Mouse (Mus musculus) embryonic fibroblast, embryonic 13.5 days (primary cell): ENCODE data around the gene Wdr61. TPM values are rescaled to one million over a fixed set of nuclear protein-coding genes. Genes with fewer than 3 reads are reported as not detected.

ENCODE experiments used
- H3K27ac ChIP-seq: 2 replicates; pipeline ENCODE4 v1.5.1; 2012; ENCODE audit warnings: low read length, control low read depth, inconsistent platforms; ENCODE audit not compliant: insufficient read depth
- H3K4me1 ChIP-seq: 2 replicates; pipeline ENCODE4 v1.6.1; 2011; ENCODE audit warnings: low read length; ENCODE audit not compliant: control insufficient read depth, insufficient read depth
- H3K4me3 ChIP-seq: 2 replicates; pipeline ENCODE4 v1.5.1; 2011; ENCODE audit warnings: mild to moderate bottlenecking, control low read depth, low read length; ENCODE audit not compliant: insufficient read depth
- CTCF ChIP-seq: IDR thresholded peaks from 2 replicates; pipeline ENCODE4 v1.5.1; 2011; ENCODE audit warnings: mild to moderate bottlenecking, control low read depth, low read length, moderate library complexity, borderline replicate concordance; ENCODE audit not compliant: insufficient read depth
- POLR2A ChIP-seq: IDR thresholded peaks from 2 replicates; pipeline ENCODE4 v1.6.1; 2011; ENCODE audit warnings: low read depth, mild to moderate bottlenecking, control low read depth, low read length, moderate library complexity
- polyA plus RNA-seq: library from polyadenylated mRNA; stranded (reverse); fragments of >200 nt; gene quantifications from 2 replicates; pipeline ENCODE4 v1.2.4, GENCODE M21; 2011; ENCODE audit warnings: low read depth; ENCODE audit not compliant: missing spikeins, insufficient read length

Wdr61 gene
- polyA plus RNA-seq, 1 experiment, result 80.0 TPM

DNA sequence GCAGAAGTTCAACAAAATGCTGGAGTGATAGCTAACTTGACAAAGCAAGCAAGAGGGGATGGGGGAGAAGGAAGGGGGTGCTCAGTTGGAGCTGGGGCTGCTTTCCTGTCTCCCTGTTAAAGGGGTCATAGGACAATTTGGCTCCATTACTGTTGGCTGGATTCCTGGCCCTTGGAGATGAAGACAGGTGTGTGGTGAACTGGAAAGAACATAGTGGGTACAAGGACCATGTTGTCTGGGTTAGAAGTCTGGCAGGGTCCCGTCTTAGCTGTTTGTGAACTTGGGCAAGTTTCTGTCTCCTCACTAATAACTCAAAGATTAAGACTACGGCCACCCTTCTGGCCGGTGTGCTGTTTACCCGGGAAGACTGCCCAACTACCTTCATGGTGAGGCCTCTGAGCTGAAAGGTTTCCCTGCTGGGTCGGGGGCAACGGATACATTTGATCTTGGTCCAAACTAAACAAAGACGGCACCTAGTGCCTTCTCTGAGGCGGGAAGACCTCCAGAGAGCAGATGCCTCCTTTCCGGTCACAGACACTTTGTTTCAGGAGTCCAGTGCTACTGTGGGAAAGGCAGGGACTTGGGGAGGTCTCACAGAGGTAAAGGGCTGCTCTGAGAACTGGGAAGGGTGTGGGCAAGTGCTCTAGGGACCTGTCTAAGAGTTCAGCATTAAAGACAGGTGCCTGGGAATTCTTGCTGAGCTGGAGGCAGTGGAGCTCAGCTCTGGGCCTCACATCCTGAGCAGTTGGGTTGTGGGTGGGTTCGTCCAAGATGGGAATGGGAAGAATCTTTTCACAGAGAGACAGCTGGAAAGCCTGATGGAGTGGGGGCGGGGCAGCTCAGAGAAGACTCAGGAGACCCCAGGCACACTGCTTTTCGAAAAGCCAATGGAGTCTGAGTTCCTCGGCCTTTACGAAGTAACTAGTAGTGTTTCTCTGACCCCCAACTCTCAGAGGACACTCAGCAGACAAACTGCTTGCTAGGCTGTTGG lies 46.8 kb downstream of the Wdr61 start:
- Histone ChIP-seq H3K27ac (no peak overlapping the region), H3K4me3 (no peak overlapping the region), H3K4me1 (no peaks in the 10 kb centered on the region)
- TF ChIP-seq POLR2A (no peak), CTCF (no peak)

DNA sequence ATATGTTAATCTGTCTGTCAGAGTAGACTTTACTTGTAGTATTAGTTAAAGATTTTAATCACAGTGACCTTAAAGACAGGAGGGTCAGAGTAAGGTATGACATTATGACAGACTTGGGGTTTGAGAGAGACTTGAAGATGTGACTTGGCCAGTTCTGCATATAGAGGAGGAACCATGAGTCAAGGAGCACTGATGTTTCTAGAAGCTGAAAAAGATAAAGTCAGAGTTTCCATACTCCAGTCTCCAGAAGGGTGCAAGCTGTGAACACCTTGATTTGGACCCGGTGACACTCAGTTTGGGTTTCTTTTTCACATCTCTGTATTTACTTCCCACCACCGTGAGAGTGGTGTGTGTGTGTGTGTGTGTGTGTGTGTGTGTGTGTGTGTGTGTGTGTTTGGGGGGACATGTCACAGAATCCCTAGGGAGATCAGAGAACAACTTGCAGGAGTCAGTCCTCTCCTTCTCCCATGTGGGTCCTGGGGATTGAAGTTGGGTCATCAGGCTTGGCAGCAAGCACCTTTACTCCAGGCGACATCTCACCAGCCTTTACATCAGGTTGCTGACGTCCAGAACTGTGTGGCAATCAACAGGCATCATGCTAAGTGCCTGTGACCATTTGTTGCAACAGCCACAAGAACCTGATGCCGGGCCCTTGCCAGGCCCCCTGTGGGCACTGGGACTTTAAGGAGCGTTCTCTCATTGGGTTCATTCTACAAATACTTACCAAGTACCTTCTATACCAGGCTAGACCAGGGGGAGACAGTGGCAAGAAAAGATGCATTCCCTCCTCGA lies 50.3 kb downstream of the Wdr61 start:
- no peak for TF ChIP-seq POLR2A
- TF ChIP-seq CTCF, result no peak
- Histone ChIP-seq H3K4me3 (no peak overlapping the region), H3K27ac (no peak overlapping the region), H3K4me1 (no peaks in the 10 kb centered on the region)

DNA sequence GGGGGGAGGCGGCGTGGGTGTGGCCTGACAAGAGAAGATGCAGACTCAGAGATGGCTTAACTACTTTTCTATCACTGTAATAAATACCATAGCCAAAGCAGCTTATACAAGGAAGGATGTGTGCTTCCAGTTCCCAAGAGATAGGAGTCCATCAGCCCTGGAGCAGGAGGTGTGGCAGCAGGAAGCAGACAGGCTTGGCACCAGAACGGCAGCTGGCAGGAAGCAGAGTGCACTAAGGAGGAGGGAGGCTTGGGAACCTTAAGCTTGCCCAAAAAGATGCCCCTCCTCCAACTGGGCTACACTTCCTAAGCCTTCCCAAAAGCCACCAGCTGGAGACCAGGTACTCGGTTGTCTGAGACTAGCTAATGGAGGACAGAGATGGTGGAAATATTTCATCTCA lies 51.5 kb downstream of the Wdr61 start:
- no peak overlapping the region for H3K4me3 ChIP-seq
- no peak overlapping the region for H3K27ac ChIP-seq
- H3K4me1 ChIP-seq, result no peaks in the 10 kb centered on the region
- TF ChIP-seq POLR2A, result no peak
- TF ChIP-seq CTCF, result no peak

GRCm38 (mm10) chr9:54676531-54676986 lies 57.8 kb downstream of the Wdr61 start:
- TF ChIP-seq POLR2A (no peak), CTCF (peak; percentile 78; the same call in 1 of the 2 replicates)
- no peak overlapping the region for H3K27ac ChIP-seq
- no peaks in the 10 kb centered on the region for H3K4me1 ChIP-seq
- H3K4me3 ChIP-seq, result peak overlapping the region; percentile 13; the same call in 1 of the 2 replicates

DNA sequence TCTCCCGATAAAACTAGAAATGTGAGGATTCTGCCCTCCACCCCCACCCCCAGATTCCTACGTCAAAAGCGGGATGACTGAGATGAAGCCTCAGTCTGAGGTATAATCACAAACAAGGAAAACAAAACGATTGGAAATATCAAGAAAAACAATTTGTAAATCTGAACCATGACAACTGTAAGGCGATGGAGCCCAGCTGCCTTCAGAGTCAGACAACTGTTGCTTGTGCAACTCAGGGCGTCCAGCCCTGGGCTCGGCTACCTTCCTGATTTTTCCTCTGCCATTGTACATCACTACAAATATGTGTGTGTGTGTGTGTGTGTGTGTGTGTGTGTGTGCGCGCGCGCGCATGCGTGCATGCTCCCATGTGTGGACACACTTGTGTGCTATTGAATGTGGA lies 60.4 kb downstream of the Wdr61 start:
- TF ChIP-seq CTCF (no peak), POLR2A (no peak)
- Histone ChIP-seq H3K4me1 (no peaks in the 10 kb centered on the region), H3K4me3 (no peak overlapping the region), H3K27ac (no peak overlapping the region)

DNA sequence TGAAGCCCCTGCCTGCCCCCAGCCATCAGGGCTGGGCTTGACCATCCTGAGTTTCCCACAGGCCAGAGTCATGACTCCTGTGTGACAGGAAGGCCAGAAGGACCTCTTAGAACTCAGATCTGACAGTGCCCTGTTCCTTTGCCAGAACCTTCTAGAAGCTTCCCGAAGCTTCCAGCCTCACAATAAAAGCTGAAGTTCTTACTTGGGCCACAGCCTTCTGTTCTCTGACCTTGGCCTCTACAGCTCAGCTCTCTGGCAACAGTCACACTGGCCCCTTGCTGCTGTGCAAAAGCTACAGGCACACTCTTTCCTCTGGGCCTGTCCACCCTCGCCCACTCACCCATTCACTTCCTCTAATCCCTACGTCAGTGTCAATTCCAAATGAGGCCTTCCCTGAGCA lies 62.4 kb downstream of the Wdr61 start:
- H3K4me1 ChIP-seq, result no peaks in the 10 kb centered on the region
- H3K27ac ChIP-seq, result no peak overlapping the region
- no peak overlapping the region for H3K4me3 ChIP-seq
- TF ChIP-seq CTCF (no peak), POLR2A (no peak)

DNA sequence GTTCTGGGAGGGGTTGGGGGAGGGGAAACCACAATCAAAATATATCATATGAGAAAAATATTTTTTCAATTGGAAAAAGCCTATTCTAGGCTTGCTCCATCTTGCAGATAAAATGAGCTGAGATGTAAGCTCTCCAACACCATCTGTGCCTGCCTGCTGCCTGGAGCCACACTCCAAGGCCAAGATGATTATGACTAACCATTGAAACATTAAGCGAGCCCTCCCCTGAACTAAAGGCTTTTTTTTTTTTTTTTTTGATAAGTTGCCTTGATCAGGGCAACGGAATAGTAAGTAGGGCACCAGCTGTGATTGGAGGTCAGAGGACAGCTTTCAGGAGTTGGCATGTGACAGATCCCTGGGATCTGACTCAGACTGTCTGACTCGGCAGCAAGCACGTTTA lies 65.9 kb downstream of the Wdr61 start:
- Histone ChIP-seq H3K27ac (no peak overlapping the region), H3K4me3 (no peak overlapping the region), H3K4me1 (no peaks in the 10 kb centered on the region)
- TF ChIP-seq CTCF (no peak), POLR2A (no peak)

DNA sequence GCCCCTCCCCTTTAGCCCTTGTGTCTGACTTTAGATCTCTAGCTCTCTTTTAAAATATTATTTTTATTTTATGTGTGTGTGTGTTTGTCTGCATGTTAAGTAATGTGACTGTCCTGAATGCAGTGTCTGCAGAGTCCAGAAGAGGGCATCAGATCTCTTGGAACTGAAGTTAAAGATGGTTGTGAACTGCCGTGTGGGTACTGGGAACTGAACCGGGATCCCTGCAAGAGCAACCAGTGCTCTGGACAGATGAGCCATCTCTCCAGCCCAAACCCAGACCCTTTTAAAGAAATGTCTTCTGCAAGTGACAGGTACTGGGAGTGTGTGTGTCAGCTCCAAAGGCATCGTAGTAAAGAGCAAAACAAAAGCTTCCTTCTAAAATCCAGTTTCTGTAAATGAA lies 68.2 kb downstream of the Wdr61 start:
- no peaks in the 10 kb centered on the region for H3K4me1 ChIP-seq
- H3K4me3 ChIP-seq, result no peak overlapping the region
- TF ChIP-seq CTCF, result no peak
- no peak for TF ChIP-seq POLR2A
- H3K27ac ChIP-seq, result no peak overlapping the region

Other genes with a start within 250 kb of the Wdr61 start
- 6.0 and 6.4 TPM in 2 replicates for gene Dmxl2, start 232.9 kb downstream of the Wdr61 start, polyA plus RNA-seq
- not detected in 2 replicates for gene Sh2d7, start 195.5 kb downstream of the Wdr61 start, polyA plus RNA-seq
- 6.0 and 7.6 TPM in 2 replicates for gene Cib2, start 174.3 kb downstream of the Wdr61 start, polyA plus RNA-seq
- 84.8 and 95.7 TPM in 2 replicates for gene Idh3a, start 148.2 kb downstream of the Wdr61 start, polyA plus RNA-seq
- gene Acsbg1, start 72.6 kb downstream of the Wdr61 start, polyA plus RNA-seq, result 0.55 and 0.56 TPM in 2 replicates
- 14.7 and 16.3 TPM in 2 replicates for gene Dnaja4, start 35.6 kb downstream of the Wdr61 start, polyA plus RNA-seq
- 344 and 514 TPM in 2 replicates for gene Crabp1, start 30.2 kb upstream of the Wdr61 start, polyA plus RNA-seq
- gene Ireb2, start 129.3 kb upstream of the Wdr61 start, polyA plus RNA-seq, result 70.4 and 78.4 TPM in 2 replicates
- 8.2 TPM in 2 replicates for gene Hykk, start 182.8 kb upstream of the Wdr61 start, polyA plus RNA-seq
- 238 and 265 TPM in 2 replicates for gene Psma4, start 216.3 kb upstream of the Wdr61 start, polyA plus RNA-seq
- gene AY074887, start 216.5 kb upstream of the Wdr61 start, polyA plus RNA-seq, result 0.65 and 4.8 TPM in 2 replicates
- gene Chrna5, start 246.4 kb upstream of the Wdr61 start, polyA plus RNA-seq, result not detected in 2 replicates